Mouse (Mus musculus): ENCODE measurements around the gene Tmem219. TPM values are rescaled to one million over a fixed set of nuclear protein-coding genes. Genes with fewer than 3 reads are reported as not detected.
A peak's percentile ranks its signal among the peaks of the same experiment; 100 is the strongest.

Gene Tmem219
- polyA plus RNA-seq, 1 experiment, result 83.6 TPM

- no peak for DNase-seq
- WGBS, result 81% methylated on average over 5 of the region's 5 CpGs
- no peak overlapping the region for H3K4me3 ChIP-seq (replicated peaks; ENCODE audit: extremely low read depth, low read depth, low read length)
- no peak for TF ChIP-seq POLR2A (IDR thresholded peaks at IDR 0.05; ENCODE audit: borderline replicate concordance, extremely low read depth, low read depth, low read length)
- TF ChIP-seq CTCF (IDR thresholded peaks at IDR 0.05; ENCODE audit: insufficient read depth, low read length), result no peak
- H3K4me1 ChIP-seq (ENCODE audit: control insufficient read depth, insufficient read depth, low read length), result no peaks in the 10 kb centered on the region
Observed at GRCm38 (mm10) chr7:126853454-126853853, 69.3 kb downstream of the Tmem219 start.

- H3K4me3 ChIP-seq (replicated peaks; ENCODE audit: extremely low read depth, low read depth, low read length), result no peak overlapping the region
- TF ChIP-seq CTCF (IDR thresholded peaks at IDR 0.05; ENCODE audit: insufficient read depth, low read length), result no peak
- 0 out of 2 replicates have a peak, but pooled peaks have one; percentile 7 for TF ChIP-seq POLR2A (IDR thresholded peaks at IDR 0.05; ENCODE audit: borderline replicate concordance, extremely low read depth, low read depth, low read length)
- H3K4me1 ChIP-seq (ENCODE audit: control insufficient read depth, insufficient read depth, low read length), result peaks cover 6% of the 10 kb centered on the region; the same call in 1 of the 2 replicates
- DNase-seq, result no peak
- WGBS, result 51% methylated on average over 12 of the region's 12 CpGs
Observed at GRCm38 (mm10) chr7:126851192-126851591, 71.5 kb downstream of the Tmem219 start.

- H3K4me1 ChIP-seq (ENCODE audit: control insufficient read depth, insufficient read depth, low read length), result peaks cover 6% of the 10 kb centered on the region; the same call in 1 of the 2 replicates
- H3K4me3 ChIP-seq (replicated peaks; ENCODE audit: extremely low read depth, low read depth, low read length), result no peak overlapping the region
- DNase-seq, result no peak
- TF ChIP-seq CTCF (IDR thresholded peaks at IDR 0.05; ENCODE audit: insufficient read depth, low read length) (no peak), POLR2A (IDR thresholded peaks at IDR 0.05; ENCODE audit: borderline replicate concordance, extremely low read depth, low read depth, low read length) (no peak)
- WGBS, result 76% methylated on average over 6 of the region's 6 CpGs
Observed at GRCm38 (mm10) chr7:126850161-126850560, 72.6 kb downstream of the Tmem219 start.

- WGBS, result 32% methylated on average over 10 of the region's 10 CpGs
- no peak for DNase-seq
- Histone ChIP-seq H3K4me3 (replicated peaks; ENCODE audit: extremely low read depth, low read depth, low read length) (no peak overlapping the region), H3K4me1 (ENCODE audit: control insufficient read depth, insufficient read depth, low read length) (peaks cover 6% of the 10 kb centered on the region; the same call in 1 of the 2 replicates)
- TF ChIP-seq POLR2A (IDR thresholded peaks at IDR 0.05; ENCODE audit: borderline replicate concordance, extremely low read depth, low read depth, low read length), result no peak
- no peak for TF ChIP-seq CTCF (IDR thresholded peaks at IDR 0.05; ENCODE audit: insufficient read depth, low read length)
Observed at GRCm38 (mm10) chr7:126848794-126849193, 73.9 kb downstream of the Tmem219 start.

- WGBS, result 2% methylated on average over 70 of the region's 74 CpGs
- peak overlapping the region; percentile 51 for H3K4me3 ChIP-seq (replicated peaks; ENCODE audit: extremely low read depth, low read depth, low read length)
- H3K4me1 ChIP-seq (ENCODE audit: control insufficient read depth, insufficient read depth, low read length), result peaks cover 6% of the 10 kb centered on the region; the same call in 1 of the 2 replicates
- TF ChIP-seq POLR2A (IDR thresholded peaks at IDR 0.05; ENCODE audit: borderline replicate concordance, extremely low read depth, low read depth, low read length) (no peak), CTCF (IDR thresholded peaks at IDR 0.05; ENCODE audit: insufficient read depth, low read length) (no peak)
- DNase-seq, result no peak
Observed at GRCm38 (mm10) chr7:126847421-126848398, 75.0 kb downstream of the Tmem219 start.

- Histone ChIP-seq H3K4me1 (ENCODE audit: control insufficient read depth, insufficient read depth, low read length) (peaks cover 6% of the 10 kb centered on the region; the same call in 1 of the 2 replicates), H3K4me3 (replicated peaks; ENCODE audit: extremely low read depth, low read depth, low read length) (peak within 1 kb of the TSS; percentile 51)
- no peak for DNase-seq
- WGBS, result 49% methylated on average over 4 of the region's 4 CpGs
- no peak for TF ChIP-seq POLR2A (IDR thresholded peaks at IDR 0.05; ENCODE audit: borderline replicate concordance, extremely low read depth, low read depth, low read length)
- no peak for TF ChIP-seq CTCF (IDR thresholded peaks at IDR 0.05; ENCODE audit: insufficient read depth, low read length)
Observed at GRCm38 (mm10) chr7:126847116-126847420, 75.6 kb downstream of the Tmem219 start, which contains the start of gene Doc2a. Doc2a (plus strand) TSS chr7:126847416.

GRCm38 (mm10) chr7:126845516-126845915 lies 77.2 kb downstream of the Tmem219 start:
- TF ChIP-seq CTCF (IDR thresholded peaks at IDR 0.05; ENCODE audit: insufficient read depth, low read length) (no peak), POLR2A (IDR thresholded peaks at IDR 0.05; ENCODE audit: borderline replicate concordance, extremely low read depth, low read depth, low read length) (no peak)
- no peak for DNase-seq
- no peak overlapping the region for H3K4me3 ChIP-seq (replicated peaks; ENCODE audit: extremely low read depth, low read depth, low read length)
- 96% methylated on average over 2 of the region's 2 CpGs for WGBS
- H3K4me1 ChIP-seq (ENCODE audit: control insufficient read depth, insufficient read depth, low read length), result peaks cover 6% of the 10 kb centered on the region; the same call in 1 of the 2 replicates

- TF ChIP-seq POLR2A (IDR thresholded peaks at IDR 0.05; ENCODE audit: borderline replicate concordance, extremely low read depth, low read depth, low read length), result no peak
- no peak for TF ChIP-seq CTCF (IDR thresholded peaks at IDR 0.05; ENCODE audit: insufficient read depth, low read length)
- no peak for DNase-seq
- peaks cover 6% of the 10 kb centered on the region; the same call in 1 of the 2 replicates for H3K4me1 ChIP-seq (ENCODE audit: control insufficient read depth, insufficient read depth, low read length)
- 67% methylated on average over 9 of the region's 9 CpGs for whole genome bisulfite sequencing
- H3K4me3 ChIP-seq (replicated peaks; ENCODE audit: extremely low read depth, low read depth, low read length), result no peak overlapping the region
Observed at GRCm38 (mm10) chr7:126843276-126843675, 79.4 kb downstream of the Tmem219 start.

Other genes starting within 250 kb of the Tmem219 start
- 55.6 and 69.2 TPM in 2 replicates for gene Sult1a1, start 246.5 kb downstream of the Tmem219 start, polyA plus RNA-seq (2012; rRNA removed)
- 38.2 and 39.6 TPM in 2 replicates for gene Bola2, start 227.5 kb downstream of the Tmem219 start, polyA plus RNA-seq (2012; rRNA removed)
- gene Slx1b, start 227.1 kb downstream of the Tmem219 start, polyA plus RNA-seq (2012; rRNA removed), result 23.4 and 27.7 TPM in 2 replicates
- gene Coro1a, start 215.1 kb downstream of the Tmem219 start, polyA plus RNA-seq (2012; rRNA removed), result 208 and 229 TPM in 2 replicates
- gene Mapk3, start 163.3 kb downstream of the Tmem219 start, polyA plus RNA-seq (2012; rRNA removed), result 500 and 548 TPM in 2 replicates
- 18.4 and 35.7 TPM in 2 replicates for gene Gdpd3, start 156.6 kb downstream of the Tmem219 start, polyA plus RNA-seq (2012; rRNA removed)
- gene Ypel3, start 146.0 kb downstream of the Tmem219 start, polyA plus RNA-seq (2012; rRNA removed), result 390 and 597 TPM in 2 replicates
- 8.7 and 9.5 TPM in 2 replicates for gene Tbx6, start 141.4 kb downstream of the Tmem219 start, polyA plus RNA-seq (2012; rRNA removed)
- 135 and 156 TPM in 2 replicates for gene Ppp4c, start 130.4 kb downstream of the Tmem219 start, polyA plus RNA-seq (2012; rRNA removed)
- gene Fam57b, start 125.2 kb downstream of the Tmem219 start, polyA plus RNA-seq (2012; rRNA removed), result 11.9 and 13.3 TPM in 2 replicates
- not detected in 2 replicates for gene 4930451I11Rik, start 91.3 kb downstream of the Tmem219 start, polyA plus RNA-seq (2012; rRNA removed)
- 0.22 and 0.74 TPM in 2 replicates for gene Doc2a, start 75.5 kb downstream of the Tmem219 start, polyA plus RNA-seq (2012; rRNA removed)
- 6.2 and 7.5 TPM in 2 replicates for gene Hirip3, start 60.9 kb downstream of the Tmem219 start, polyA plus RNA-seq (2012; rRNA removed)
- gene Ino80e, start 60.5 kb downstream of the Tmem219 start, polyA plus RNA-seq (2012; rRNA removed), result 66.0 and 68.9 TPM in 2 replicates
- gene Taok2, start 38.2 kb downstream of the Tmem219 start, polyA plus RNA-seq (2012; rRNA removed), result 174 and 210 TPM in 2 replicates
- gene Kctd13, start 6.0 kb upstream of the Tmem219 start, polyA plus RNA-seq (2012; rRNA removed), result 22.4 and 24.5 TPM in 2 replicates
- not detected in 2 replicates for gene Asphd1, start 26.7 kb upstream of the Tmem219 start, polyA plus RNA-seq (2012; rRNA removed)
- gene Sez6l2, start 27.6 kb upstream of the Tmem219 start, polyA plus RNA-seq (2012; rRNA removed), result 1.0 TPM in 2 replicates
- gene Cdipt, start 53.0 kb upstream of the Tmem219 start, polyA plus RNA-seq (2012; rRNA removed), result 321 and 332 TPM in 2 replicates
- 2.0 and 3.3 TPM in 2 replicates for gene Cdiptos, start 53.2 kb upstream of the Tmem219 start, polyA plus RNA-seq (2012; rRNA removed)
- 82.2 and 125 TPM in 2 replicates for gene Mvp, start 91.7 kb upstream of the Tmem219 start, polyA plus RNA-seq (2012; rRNA removed)
- gene Pagr1b, start 93.6 kb upstream of the Tmem219 start, polyA plus RNA-seq (2012; rRNA removed), result 2.6 and 2.8 TPM in 2 replicates
- 5.7 and 7.5 TPM in 2 replicates for gene Pagr1a, start 94.4 kb upstream of the Tmem219 start, polyA plus RNA-seq (2012; rRNA removed)
- gene Gm42742, start 98.2 kb upstream of the Tmem219 start, polyA plus RNA-seq (2012; rRNA removed), result 26.5 and 38.8 TPM in 2 replicates
- gene Prrt2, start 98.3 kb upstream of the Tmem219 start, polyA plus RNA-seq (2012; rRNA removed), result 8.1 and 9.8 TPM in 2 replicates
- 131 and 194 TPM in 2 replicates for gene Maz, start 104.1 kb upstream of the Tmem219 start, polyA plus RNA-seq (2012; rRNA removed)
- gene Kif22, start 119.6 kb upstream of the Tmem219 start, polyA plus RNA-seq (2012; rRNA removed), result 0.78 and 1.3 TPM in 2 replicates
- 0.37 and 19.0 TPM in 2 replicates for gene Zg16, start 164.4 kb upstream of the Tmem219 start, polyA plus RNA-seq (2012; rRNA removed)
- gene AI467606, start 168.4 kb upstream of the Tmem219 start, polyA plus RNA-seq (2012; rRNA removed), result 45.0 and 49.9 TPM in 2 replicates
- 0.57 and 0.93 TPM in 2 replicates for gene Qprt, start 199.3 kb upstream of the Tmem219 start, polyA plus RNA-seq (2012; rRNA removed)
- gene Spn, start 214.9 kb upstream of the Tmem219 start, polyA plus RNA-seq (2012; rRNA removed), result 11.8 and 13.2 TPM in 2 replicates